Mouse (Mus musculus) CH12.LX (cell line): Measurements from ENCODE around the gene Pafah1b2.

Source experiments
- CTCF ChIP-seq, 2 experiments: IDR thresholded peaks in 1 of 2; conservative IDR thresholded peaks in 1 of 2; 2 replicates each; pipeline ENCODE4 v1.5.1; 2011 to 2012; ENCODE audit warnings: low read depth in 2 of 2, low read length in 2 of 2, improper control_type of control experiment in 1 of 2, inconsistent platforms in 1 of 2, mild to moderate bottlenecking in 1 of 2, moderate library complexity in 1 of 2
- IRF4 ChIP-seq: IDR thresholded peaks from 2 replicates; pipeline ENCODE4 v1.6.1; 2014; ENCODE audit warnings: low read depth, mild to moderate bottlenecking, inconsistent platforms, low read length, improper control_type of control experiment
- POLR2A ChIP-seq: IDR thresholded peaks from 2 replicates; pipeline ENCODE4 v1.6.1; 2011; ENCODE audit warnings: low read depth, mild to moderate bottlenecking, improper control_type of control experiment, low read length

DNA sequence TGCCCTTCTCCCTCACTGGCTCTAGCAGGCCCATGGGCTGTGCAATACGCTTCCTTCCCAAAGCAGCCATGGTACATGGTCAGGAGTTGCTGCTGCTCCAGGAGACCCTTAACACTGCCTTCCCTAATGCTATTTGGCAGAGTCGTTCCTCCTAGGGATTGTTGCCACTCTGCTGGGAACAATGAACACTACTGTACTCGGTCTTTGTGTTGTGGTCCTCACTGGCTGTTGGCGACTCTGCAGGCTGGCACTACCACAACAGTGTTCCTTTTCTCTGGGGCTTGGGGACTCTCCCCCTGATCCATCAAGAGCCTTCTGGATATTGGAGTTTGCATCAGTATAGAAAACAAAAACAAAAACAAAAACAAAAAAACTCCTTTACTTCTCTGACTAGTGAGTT lies 13.5 kb downstream of the Pafah1b2 start:
- TF ChIP-seq CTCF (conservative IDR thresholded peaks at IDR 0.05 in 1 of 2, IDR thresholded peaks at IDR 0.05 in 1 of 2; ENCODE audit: low read depth in 2 of 2, low read length in 2 of 2), result no peak
- no peak for TF ChIP-seq POLR2A
- no peak for TF ChIP-seq IRF4
